Mouse (Mus musculus) heart, embryonic 10.5 days (tissue): Measurements from ENCODE around the gene Fgfr2. TPM values are rescaled to one million over a fixed set of nuclear protein-coding genes. Genes with fewer than 3 reads are reported as not detected.

Experiments used
- DNase-seq: peaks from one replicate; pipeline ENCODE4 v3.0.0-alpha.2; 2017; ENCODE audit warnings: low spot score
- H3K27ac ChIP-seq: fragments of 300-500 bp; sonication (generic); 2 replicates; pipeline ENCODE4 v1.5.1; 2016; ENCODE audit warnings: mild to moderate bottlenecking
- H3K27me3 ChIP-seq: fragments of 300-500 bp; sonication (generic); 2 replicates; pipeline ENCODE4 v1.6.1; 2016; ENCODE audit warnings: mild to moderate bottlenecking; ENCODE audit not compliant: poor library complexity, insufficient read depth, severe bottlenecking
- H3K36me3 ChIP-seq: fragments of 300-500 bp; sonication (generic); 2 replicates; pipeline ENCODE4 v1.6.1; 2016; ENCODE audit warnings: mild to moderate bottlenecking, moderate library complexity
- H3K4me1 ChIP-seq: fragments of 300-500 bp; sonication (generic); 2 replicates; pipeline ENCODE4 v1.6.1; 2016; ENCODE audit warnings: mild to moderate bottlenecking
- H3K4me3 ChIP-seq: fragments of 300-500 bp; sonication (generic); 2 replicates; pipeline ENCODE4 v1.5.1; 2016; ENCODE audit warnings: mild to moderate bottlenecking, moderate library complexity
- H3K9me3 ChIP-seq: fragments of 300-500 bp; sonication (generic); 2 replicates; pipeline ENCODE4 v1.6.1; 2016; ENCODE audit warnings: mild to moderate bottlenecking, moderate library complexity
- WGBS: fragments of 180-500 bp; shearing (Covaris S2); methylation state at CpG from one replicate; pipeline ENCODE4 v1.1.7; 2016; 5-methylcytosine and 5-hydroxymethylcytosine counted together
- polyA plus RNA-seq: library from polyadenylated mRNA; unstranded; fragments of >200 nt; fragmentation: Nextera tagmentation; extraction: Ambion mirVana; gene quantifications from 2 replicates; pipeline ENCODE4 v1.2.1, GENCODE M21; 2016

Fgfr2 gene
- polyA plus RNA-seq, 1 experiment from 2014 or later, result 46.6 TPM

DNA sequence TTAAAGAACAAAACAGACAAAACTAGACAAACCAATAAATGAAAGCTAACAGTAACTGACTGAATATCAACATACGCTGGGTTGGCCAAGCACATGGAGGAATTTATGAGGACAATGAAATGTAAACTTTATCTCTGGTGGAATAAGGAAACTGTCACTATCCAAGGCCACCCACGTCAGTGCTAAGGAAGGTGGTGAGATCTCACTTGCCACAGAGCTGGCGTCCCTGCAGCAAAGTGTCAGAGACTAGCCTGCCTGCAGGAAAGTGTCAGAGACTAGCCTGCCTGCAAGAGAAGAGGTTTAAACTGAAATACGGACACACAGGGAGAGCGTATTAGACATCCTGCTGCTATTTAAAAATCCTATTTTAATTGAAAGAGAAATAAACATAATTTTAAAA, 536.0 kb downstream of the Fgfr2 start:
- DNase-seq, result no peak
- Histone ChIP-seq H3K36me3 (no peaks in the 10 kb centered on the region), H3K4me3 (no peak overlapping the region), H3K27ac (no peak overlapping the region), H3K9me3 (no peaks in the 10 kb centered on the region), H3K27me3 (no peaks in the 10 kb centered on the region), H3K4me1 (0 out of 2 replicates have a peak, but pooled peaks cover 4% of the 10 kb centered on the region)
- 59% methylated on average over 5 of the region's 5 CpGs for WGBS

DNA sequence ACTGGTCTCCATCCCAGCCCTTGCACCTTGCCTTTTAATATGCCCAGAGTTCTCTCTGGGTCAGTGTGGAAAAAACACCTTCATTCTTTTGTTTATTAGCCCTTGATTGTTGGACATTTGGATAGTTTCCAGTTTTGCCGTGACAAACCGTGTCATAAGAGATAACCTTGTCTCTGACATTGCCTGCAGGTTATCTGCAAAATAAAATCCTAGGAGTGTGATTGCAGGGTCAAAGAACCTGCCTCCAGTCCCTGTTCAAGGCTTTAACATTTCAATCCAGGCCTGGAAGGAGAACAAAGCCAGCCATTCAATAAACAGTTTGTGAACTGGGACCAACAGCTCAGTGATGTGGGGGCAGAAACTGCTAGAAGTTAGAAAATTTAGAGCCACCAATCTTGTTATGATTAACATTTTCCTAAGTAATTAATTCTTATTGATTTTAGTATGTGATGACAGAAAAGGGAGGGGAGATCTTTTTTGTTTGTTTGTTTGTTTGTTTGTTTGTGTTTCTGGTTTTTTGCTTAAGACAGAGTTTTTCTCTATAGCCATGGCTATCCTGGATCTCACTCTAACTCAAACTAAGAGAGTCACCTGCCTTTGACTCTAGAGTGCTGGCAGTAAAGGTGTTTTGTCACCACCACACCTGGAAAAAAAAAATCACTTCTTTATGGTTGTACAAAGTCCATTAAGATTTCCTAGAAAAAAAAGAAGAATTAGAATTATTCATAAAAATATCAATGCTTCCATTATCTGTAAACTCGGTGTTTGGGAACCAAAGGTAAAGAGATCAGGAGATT, 537.3 kb downstream of the Fgfr2 start:
- Histone ChIP-seq H3K4me3 (no peak overlapping the region), H3K27ac (no peak overlapping the region), H3K4me1 (0 out of 2 replicates have a peak, but pooled peaks cover 4% of the 10 kb centered on the region), H3K9me3 (no peaks in the 10 kb centered on the region), H3K36me3 (no peaks in the 10 kb centered on the region), H3K27me3 (no peaks in the 10 kb centered on the region)
- no peak for DNase-seq
- WGBS, result 47% methylated on average over 3 of the region's 3 CpGs

DNA sequence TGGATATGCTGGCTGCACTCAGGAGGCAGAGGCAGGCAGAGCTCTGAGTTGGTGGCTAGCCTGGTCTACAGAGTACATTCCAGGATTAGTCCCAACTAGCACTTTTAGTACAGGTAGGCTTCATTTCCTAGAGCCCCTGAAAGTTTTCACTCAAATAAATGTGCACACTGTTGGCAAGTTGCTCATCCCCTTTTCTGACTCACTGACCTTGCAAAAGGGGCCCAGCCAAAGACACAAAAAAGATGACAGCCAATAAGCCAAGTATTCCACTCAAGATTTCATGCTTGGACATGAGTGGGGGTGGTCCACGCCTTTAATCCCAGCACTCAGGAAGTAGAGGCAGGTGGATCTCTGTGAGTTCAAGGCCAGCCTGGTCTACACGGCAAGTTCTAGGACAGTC, 541.7 kb downstream of the Fgfr2 start:
- Histone ChIP-seq H3K4me1 (peaks cover 12% of the 10 kb centered on the region), H3K27ac (no peak overlapping the region)
- 81% methylated on average over 2 of the region's 2 CpGs for WGBS

DNA sequence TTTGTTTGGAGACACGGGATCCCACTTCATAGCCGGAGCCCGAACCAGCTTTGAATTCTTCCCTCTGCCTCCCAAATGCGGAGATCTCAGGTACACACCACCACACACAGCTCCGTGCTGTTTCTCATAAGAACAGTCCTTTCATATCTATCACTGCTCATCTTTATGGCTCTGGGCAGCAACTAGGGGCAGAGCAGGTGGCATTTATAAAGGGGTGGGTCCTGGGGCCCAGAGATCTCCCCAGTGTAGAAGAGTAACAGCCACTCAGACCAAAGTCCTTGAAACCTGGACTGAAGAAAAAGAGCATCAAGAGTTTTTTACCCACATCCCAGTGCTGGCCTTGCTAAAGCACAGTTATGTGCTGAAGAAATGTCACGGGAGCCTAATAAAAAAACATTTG, 542.6 kb downstream of the Fgfr2 start:
- peaks cover 19% of the 10 kb centered on the region for H3K27me3 ChIP-seq
- H3K36me3 ChIP-seq, result no peaks in the 10 kb centered on the region
- H3K4me1 ChIP-seq, result peaks cover 18% of the 10 kb centered on the region
- 62% methylated on average over 6 of the region's 6 CpGs for WGBS
- H3K9me3 ChIP-seq, result no peaks in the 10 kb centered on the region
- no peak for DNase-seq
- H3K4me3 ChIP-seq, result no peak overlapping the region
- no peak overlapping the region for H3K27ac ChIP-seq

More for the DNA sequence above, 541.7 kb downstream of the Fgfr2 start:
- H3K4me3 ChIP-seq, result no peak overlapping the region
- no peaks in the 10 kb centered on the region for H3K9me3 ChIP-seq
- peaks cover 19% of the 10 kb centered on the region for H3K27me3 ChIP-seq
- H3K36me3 ChIP-seq, result no peaks in the 10 kb centered on the region
- no peak for DNase-seq

DNA sequence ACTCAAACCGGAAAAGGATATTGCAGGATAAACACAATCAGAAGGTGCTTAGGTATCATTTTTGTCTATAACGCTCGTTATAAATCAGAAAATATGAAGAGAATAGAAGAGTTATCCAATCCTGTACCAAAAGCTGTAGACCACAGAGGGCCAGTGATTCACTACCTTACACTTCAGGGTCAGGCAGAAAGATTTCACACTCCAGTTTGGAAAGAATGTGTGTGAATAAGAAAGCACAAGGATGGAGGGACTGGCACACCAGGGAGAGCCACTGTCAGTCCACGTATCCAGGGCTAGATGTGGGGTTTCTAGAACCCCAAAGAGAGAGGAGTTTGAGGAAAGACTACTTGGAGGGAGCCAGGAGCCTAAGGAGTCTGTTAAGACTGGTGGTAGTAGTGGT, 546.3 kb downstream of the Fgfr2 start:
- H3K27me3 ChIP-seq, result peaks cover 19% of the 10 kb centered on the region
- peak overlapping the region; percentile 99; the same call in 1 of the 2 replicates for H3K27ac ChIP-seq
- peak overlapping the region; percentile 91 for H3K4me3 ChIP-seq
- no peak for DNase-seq
- H3K36me3 ChIP-seq, result no peaks in the 10 kb centered on the region
- WGBS, result 54% methylated on average over 4 of the region's 4 CpGs
- no peaks in the 10 kb centered on the region for H3K9me3 ChIP-seq
- peaks cover 32% of the 10 kb centered on the region for H3K4me1 ChIP-seq

DNA sequence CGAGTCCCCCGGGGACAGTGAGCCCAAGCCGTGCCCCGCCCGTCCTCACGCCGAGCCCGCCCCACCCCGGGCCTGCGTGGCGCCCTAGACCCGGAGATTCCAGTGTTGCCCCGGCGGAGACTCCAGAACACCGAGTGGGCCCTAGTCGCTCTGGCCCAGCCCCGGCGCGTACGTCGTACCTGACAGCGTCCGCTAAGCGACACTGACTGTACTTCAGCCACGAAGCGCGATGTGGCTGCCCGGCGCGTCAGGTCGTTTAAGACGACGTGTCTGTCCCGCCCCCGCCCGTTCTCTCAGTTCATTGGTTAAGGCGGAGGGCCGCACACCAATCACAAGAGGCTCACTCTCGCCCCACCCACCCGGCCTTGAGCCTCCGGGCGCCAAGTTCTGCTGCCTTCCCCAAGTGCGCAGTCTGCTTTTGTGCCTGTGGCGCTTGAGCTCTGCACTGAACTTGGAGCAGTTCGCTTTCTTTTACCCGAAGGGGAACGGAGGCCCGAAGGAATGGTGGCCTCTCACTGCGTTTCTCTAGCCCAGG, 547.0 kb downstream of the Fgfr2 start, which contains the start of gene Oat:
TSS of gene Oat (minus strand) at position 283 of the 535 bp plus-strand sequence.
- no peaks in the 10 kb centered on the region for H3K9me3 ChIP-seq
- H3K27ac ChIP-seq, result peak within 1 kb of the TSS; percentile 99
- H3K36me3 ChIP-seq, result no peaks in the 10 kb centered on the region
- peak within 1 kb of the TSS; percentile 91 for H3K4me3 ChIP-seq
- H3K4me1 ChIP-seq, result peaks cover 32% of the 10 kb centered on the region
- under 1% methylated on average over 49 of the region's 49 CpGs for WGBS
- DNase-seq, result peak; percentile 99
- peaks cover 19% of the 10 kb centered on the region for H3K27me3 ChIP-seq

DNA sequence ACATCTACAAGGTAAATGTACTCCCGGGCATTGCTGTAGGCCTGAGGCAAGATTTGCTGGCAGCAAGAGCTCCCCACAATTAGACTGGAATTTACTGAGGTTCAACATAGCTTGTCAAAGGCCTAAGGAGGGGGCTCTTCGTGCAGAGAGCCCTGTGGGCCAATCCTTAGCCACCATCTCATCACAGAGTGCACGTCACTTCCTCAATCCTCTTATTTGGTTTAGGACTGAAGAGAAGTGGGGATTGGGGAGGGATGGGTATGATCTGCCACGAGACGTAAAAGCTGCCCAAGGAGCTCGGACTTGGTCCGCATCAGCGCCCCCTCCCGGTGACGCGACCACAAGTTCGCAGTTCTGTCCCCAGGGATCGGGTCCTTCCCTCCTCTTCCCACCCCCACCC, 547.5 kb downstream of the Fgfr2 start:
- no peaks in the 10 kb centered on the region for H3K9me3 ChIP-seq
- H3K27me3 ChIP-seq, result peaks cover 19% of the 10 kb centered on the region
- peak overlapping the region; percentile 91 for H3K4me3 ChIP-seq
- no peaks in the 10 kb centered on the region for H3K36me3 ChIP-seq
- H3K27ac ChIP-seq, result peak overlapping the region; percentile 99
- peak; percentile 94 for DNase-seq
- WGBS, result 0% methylated on average over 13 of the region's 13 CpGs
- peaks cover 32% of the 10 kb centered on the region for H3K4me1 ChIP-seq

DNA sequence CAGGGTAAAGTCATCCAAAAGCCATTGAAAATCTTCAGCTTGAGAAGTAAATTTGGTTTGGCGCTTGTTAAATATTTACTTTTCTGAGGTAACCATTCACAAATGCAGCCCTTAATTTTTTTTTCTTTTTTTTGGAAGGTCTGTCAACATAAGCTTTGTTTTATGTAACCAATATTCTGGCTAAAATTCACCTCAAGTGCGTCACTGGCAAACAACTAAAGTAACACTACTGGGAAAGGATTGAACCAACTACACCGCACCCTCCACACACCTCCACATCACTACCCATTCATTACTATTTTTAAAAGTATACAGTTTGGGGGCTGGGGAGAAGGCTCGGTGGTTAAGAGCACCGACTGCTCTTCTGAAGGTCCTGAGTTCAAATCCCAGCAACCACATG, 548.5 kb downstream of the Fgfr2 start:
- 92% methylated on average over 5 of the region's 5 CpGs for WGBS
- Histone ChIP-seq H3K4me1 (peaks cover 31% of the 10 kb centered on the region), H3K27ac (no peak overlapping the region), H3K36me3 (peaks cover 1% of the 10 kb centered on the region; the same call in 1 of the 2 replicates), H3K4me3 (no peak overlapping the region), H3K9me3 (no peaks in the 10 kb centered on the region), H3K27me3 (peaks cover 19% of the 10 kb centered on the region)
- DNase-seq, result no peak

DNA sequence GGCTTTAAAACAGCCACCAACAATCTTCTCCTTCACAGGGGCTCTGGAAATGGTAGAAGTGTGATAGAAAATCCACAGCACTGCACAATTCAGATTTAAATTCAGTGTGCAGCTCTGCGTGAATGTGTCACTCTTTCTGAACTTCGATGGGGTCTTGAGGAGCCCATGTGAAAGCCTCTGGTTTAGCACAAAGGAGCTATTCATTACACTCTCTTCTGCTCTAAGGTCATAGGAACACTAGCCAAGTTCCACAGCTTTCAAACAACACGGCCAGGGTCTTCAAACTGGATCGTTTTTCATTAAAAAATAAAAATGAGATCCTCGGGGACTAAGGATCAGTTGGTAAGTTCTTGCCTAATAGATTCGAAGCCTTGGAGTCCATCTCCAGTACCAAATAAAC, 549.9 kb downstream of the Fgfr2 start:
- DNase-seq, result no peak
- 75% methylated on average over 6 of the region's 6 CpGs for WGBS
- Histone ChIP-seq H3K27me3 (peaks cover 12% of the 10 kb centered on the region; the same call in 1 of the 2 replicates), H3K4me3 (no peak overlapping the region), H3K36me3 (peaks cover 16% of the 10 kb centered on the region; the same call in 1 of the 2 replicates), H3K27ac (no peak overlapping the region), H3K9me3 (no peaks in the 10 kb centered on the region), H3K4me1 (peaks cover 31% of the 10 kb centered on the region)

DNA sequence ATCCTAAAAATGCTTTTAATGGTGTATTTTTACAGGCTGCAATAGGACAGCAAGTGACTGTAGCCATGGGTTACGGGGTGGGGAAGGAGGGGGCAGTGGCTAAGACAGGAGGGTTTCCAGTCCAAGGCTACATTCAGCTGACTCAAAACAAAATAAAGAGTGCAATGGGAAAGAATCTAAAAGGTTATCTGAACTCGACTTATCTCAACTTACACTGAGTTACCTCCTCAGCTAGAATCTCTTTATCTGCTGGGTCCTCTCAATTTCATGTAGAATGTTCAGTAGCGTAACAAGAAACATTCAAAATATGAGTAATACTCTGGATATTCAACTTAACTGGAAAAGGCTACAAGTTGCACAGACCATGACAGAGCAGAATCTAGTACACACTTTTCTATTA, 550.4 kb downstream of the Fgfr2 start:
- WGBS, result 70% methylated on average over 3 of the region's 3 CpGs
- DNase-seq, result no peak
- Histone ChIP-seq H3K9me3 (no peaks in the 10 kb centered on the region), H3K27me3 (peaks cover 8% of the 10 kb centered on the region; the same call in 1 of the 2 replicates), H3K4me1 (peaks cover 31% of the 10 kb centered on the region), H3K4me3 (no peak overlapping the region), H3K36me3 (peaks cover 20% of the 10 kb centered on the region), H3K27ac (no peak overlapping the region)

DNA sequence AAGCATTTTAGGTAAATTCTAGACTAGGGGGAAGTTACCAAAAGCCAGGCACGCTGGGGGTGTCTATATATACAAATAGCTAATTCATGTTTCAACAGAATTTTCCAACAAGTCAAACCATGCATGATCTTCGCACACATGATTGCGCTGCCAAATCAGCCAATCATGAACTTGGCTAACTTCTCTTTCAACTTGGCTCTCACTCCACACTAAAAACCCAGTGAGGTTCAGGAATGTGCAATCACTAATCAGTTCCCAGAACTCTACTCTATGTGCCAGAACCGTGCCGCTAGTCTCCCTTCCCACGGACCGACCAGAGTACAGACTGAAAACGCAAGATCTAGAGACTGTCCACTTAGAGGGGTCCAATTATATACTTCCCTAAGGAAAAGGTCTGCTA, 551.7 kb downstream of the Fgfr2 start:
- WGBS, result 80% methylated on average over 8 of the region's 8 CpGs
- H3K9me3 ChIP-seq, result no peaks in the 10 kb centered on the region
- no peak overlapping the region for H3K27ac ChIP-seq
- H3K4me3 ChIP-seq, result no peak overlapping the region
- H3K4me1 ChIP-seq, result peaks cover 25% of the 10 kb centered on the region
- no peaks in the 10 kb centered on the region for H3K27me3 ChIP-seq
- no peak for DNase-seq
- H3K36me3 ChIP-seq, result peaks cover 28% of the 10 kb centered on the region

DNA sequence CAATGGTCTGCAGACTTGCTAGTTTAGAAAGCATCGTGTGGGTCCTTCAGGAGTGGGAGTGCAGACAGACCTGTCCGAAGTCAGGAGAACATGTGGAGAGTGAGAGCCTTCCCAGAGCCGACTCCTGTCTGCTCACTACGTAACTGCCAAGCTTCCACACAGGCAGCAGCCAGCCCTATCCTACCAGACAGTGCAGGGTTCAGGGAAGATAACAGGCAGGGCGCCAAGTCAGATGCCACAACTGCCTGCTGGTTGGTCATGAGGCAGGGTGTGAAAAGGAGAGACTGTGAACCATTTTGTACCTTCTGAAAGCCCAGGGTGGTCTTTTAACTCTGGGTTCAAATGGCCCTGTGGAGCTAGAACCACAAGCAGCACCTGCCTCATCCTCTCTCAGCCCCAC, 553.1 kb downstream of the Fgfr2 start:
- DNase-seq, result no peak
- 67% methylated on average over 5 of the region's 5 CpGs for WGBS
- Histone ChIP-seq H3K36me3 (peaks cover 32% of the 10 kb centered on the region), H3K27ac (no peak overlapping the region), H3K4me1 (peaks cover 15% of the 10 kb centered on the region), H3K4me3 (no peak overlapping the region), H3K9me3 (no peaks in the 10 kb centered on the region), H3K27me3 (no peaks in the 10 kb centered on the region)

DNA sequence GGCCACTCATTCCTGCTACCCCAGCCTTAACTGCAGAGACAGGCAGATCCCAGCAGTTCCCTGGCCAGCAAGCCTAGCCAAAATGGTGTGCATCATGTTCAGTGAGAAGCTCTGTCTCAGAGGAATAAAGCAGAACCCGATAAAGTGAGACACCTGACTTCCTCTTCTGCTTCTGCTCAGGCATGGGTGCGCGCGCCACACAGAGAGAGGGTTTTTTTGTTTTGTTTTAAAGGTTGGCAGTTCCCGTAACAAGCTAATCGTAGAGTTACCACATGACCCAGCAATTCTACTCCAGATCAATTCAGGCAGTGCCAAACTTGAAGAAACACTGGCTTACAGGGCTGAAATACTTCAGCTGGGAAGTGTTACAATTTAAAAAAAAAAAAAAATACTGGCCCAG, 554.3 kb downstream of the Fgfr2 start:
- H3K9me3 ChIP-seq, result no peaks in the 10 kb centered on the region
- H3K36me3 ChIP-seq, result peaks cover 44% of the 10 kb centered on the region
- no peak overlapping the region for H3K4me3 ChIP-seq
- H3K27ac ChIP-seq, result no peak overlapping the region
- no peaks in the 10 kb centered on the region for H3K27me3 ChIP-seq
- WGBS, result 92% methylated on average over 6 of the region's 6 CpGs
- no peak for DNase-seq
- peaks cover 12% of the 10 kb centered on the region; the same call in 1 of the 2 replicates for H3K4me1 ChIP-seq
